Mouse (Mus musculus): Measurements from ENCODE around the gene Sorbs2.

Gene Sorbs2

GRCm38 (mm10) chr8:45677854-45678241 is 170.3 kb downstream of the Sorbs2 start:
- no peak for DNase-seq (ENCODE audit: low read depth, low spot score)

- DNase-seq (ENCODE audit: low read depth, low spot score), result no peak
Measured at GRCm38 (mm10) chr8:45681171-45681570, 173.6 kb downstream of the Sorbs2 start.

DNA sequence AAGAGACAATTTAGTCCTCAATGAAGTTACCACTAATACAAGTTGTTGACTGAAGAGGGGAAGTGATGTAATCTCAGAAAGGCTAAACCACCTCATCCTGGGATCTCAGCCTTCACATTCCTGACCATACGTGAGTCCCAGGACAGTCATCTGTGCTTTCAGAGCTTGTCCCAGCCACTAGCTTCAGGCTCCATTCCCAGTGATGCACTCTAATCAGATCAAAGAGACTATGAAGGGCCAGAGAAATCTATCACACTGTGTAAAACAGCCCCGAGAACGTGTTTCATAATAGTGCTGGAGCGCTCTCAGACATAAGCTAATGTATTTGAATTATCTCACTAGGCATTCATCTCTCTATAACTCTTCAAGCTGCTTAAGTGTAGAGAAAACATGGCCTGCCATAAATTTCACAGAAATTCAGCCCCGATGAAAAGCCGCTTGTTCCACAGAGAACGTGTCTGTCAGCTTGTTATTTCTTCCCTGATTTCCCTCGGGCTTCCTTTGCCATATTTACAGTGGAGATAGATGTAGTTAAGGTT is 175.3 kb downstream of the Sorbs2 start:
- DNase-seq (ENCODE audit: low read depth, low spot score), result peak; percentile 5

GRCm38 (mm10) chr8:45687942-45688695 is 180.5 kb downstream of the Sorbs2 start:
- no peak for DNase-seq (ENCODE audit: low read depth, low spot score)

DNA sequence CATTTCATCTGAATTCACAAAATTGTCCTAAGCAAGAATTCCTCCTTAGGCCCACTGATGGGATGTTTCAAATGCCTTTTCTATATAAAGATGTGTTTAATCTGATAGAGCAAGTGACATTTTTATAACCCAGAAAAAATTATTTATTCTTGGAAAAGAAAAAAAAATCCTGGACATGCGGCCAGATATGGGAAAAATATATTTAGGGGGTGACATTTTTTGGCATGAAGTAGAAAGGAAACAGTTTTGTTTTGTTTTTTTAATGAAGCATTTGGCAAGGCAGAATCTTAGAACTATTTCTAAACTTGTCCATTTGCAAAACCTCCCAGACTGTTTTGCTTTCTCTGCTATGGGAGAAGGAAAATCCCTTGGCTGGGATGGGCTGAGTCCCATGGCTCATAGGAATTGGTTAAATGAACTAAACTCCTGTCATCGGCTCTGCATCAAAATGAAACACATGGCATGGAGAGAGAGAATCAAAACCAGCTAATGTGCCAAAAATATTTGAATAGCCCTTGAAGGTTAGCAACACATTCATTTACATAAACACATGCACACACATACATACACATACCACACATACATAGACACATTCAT is 182.1 kb downstream of the Sorbs2 start:
- peak; percentile 48 for DNase-seq (ENCODE audit: low read depth, low spot score)

DNA sequence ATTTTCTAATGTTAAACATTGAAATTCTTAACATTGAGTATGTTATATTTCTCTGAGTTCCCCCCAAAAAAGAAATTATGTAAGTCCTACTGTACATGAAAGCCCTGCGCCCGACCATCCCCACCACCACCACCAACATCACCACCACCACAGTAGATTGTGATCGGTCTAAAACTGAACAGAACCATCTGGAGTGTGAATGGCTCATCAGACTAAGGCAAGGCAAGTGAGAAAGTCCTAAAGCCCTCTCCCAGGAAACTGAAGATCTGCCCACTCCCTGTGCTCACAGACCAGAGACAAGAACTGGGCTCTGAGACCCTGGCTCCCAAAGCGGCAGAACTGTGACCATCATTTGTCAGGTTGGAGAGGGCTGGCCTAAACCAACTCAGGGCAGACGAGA is 192.5 kb downstream of the Sorbs2 start:
- DNase-seq (ENCODE audit: low read depth, low spot score), result no peak

- DNase-seq (ENCODE audit: low read depth, low spot score), result peak; percentile 42
Measured at GRCm38 (mm10) chr8:45703700-45704101, 196.1 kb downstream of the Sorbs2 start.

GRCm38 (mm10) chr8:45709098-45709497 is 201.5 kb downstream of the Sorbs2 start:
- no peak for DNase-seq (ENCODE audit: low read depth, low spot score)

DNA sequence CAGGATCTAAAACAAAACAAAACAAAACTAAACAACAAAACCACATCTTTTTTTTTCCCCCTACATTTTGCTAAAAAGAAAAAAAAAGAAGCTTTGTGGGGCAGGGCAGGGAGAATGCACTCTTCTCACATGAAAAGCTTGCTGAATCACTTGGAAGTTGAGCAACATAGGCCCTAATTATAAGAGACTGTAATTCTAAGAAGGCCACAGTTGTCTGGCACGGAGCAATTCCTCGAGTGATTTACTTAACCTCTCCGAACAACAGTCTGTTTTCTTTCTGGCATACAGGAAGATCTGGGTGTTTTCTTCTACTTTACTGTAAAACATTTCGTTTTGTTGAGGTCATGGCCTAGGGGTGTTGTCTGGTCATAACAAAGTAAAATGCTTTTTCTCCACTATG is 202.1 kb downstream of the Sorbs2 start:
- peak; percentile 14 for DNase-seq (ENCODE audit: low read depth, low spot score)

DNA sequence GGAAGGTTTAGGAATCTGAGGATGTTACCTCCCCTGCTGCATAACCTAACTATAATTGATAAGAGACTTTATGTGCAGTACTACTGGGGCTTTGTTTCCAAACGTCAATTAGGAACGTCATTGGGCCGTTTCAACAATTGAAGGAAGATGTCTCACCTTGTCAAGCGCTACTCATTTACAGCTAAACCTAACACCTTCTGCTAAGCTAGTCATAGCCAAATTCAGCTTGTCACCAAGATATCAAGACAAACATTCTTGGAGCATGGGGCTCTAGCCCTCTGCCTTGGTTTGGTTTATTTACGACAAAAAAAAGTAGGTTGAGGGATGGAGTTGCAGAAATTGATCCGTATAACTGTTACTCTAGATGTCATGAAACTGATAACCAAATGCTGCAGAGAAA is 205.0 kb downstream of the Sorbs2 start:
- DNase-seq (ENCODE audit: low read depth, low spot score), result no peak

- DNase-seq (ENCODE audit: low read depth, low spot score), result no peak
Measured at GRCm38 (mm10) chr8:45714806-45715205, 207.2 kb downstream of the Sorbs2 start.

- DNase-seq (ENCODE audit: low read depth, low spot score), result no peak
Measured at GRCm38 (mm10) chr8:45715330-45716027, 207.9 kb downstream of the Sorbs2 start.

GRCm38 (mm10) chr8:45719776-45720175 is 212.2 kb downstream of the Sorbs2 start:
- DNase-seq (ENCODE audit: low read depth, low spot score), result peak; percentile 72

GRCm38 (mm10) chr8:45724204-45724603 is 216.6 kb downstream of the Sorbs2 start:
- no peak for DNase-seq (ENCODE audit: low read depth, low spot score)

DNA sequence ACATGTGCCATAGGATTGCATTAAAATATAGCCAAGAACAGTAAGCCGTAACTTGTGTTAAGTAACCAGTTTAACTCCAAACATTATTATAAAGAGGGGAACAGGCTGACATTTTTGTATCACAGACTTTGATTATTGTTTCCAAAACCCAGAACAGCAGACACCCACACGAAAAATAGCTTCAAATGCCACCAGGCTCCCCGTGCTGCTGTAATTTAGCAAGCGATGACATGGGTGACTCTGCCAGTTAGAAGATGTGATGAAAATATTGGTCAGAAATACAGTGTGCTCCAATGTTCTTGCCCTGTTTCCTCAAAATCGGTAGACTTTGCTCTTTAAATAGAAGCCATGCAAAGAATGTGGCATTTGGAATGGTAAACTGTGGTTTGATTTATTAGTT is 217.7 kb downstream of the Sorbs2 start:
- peak; percentile 20 for DNase-seq (ENCODE audit: low read depth, low spot score)

DNA sequence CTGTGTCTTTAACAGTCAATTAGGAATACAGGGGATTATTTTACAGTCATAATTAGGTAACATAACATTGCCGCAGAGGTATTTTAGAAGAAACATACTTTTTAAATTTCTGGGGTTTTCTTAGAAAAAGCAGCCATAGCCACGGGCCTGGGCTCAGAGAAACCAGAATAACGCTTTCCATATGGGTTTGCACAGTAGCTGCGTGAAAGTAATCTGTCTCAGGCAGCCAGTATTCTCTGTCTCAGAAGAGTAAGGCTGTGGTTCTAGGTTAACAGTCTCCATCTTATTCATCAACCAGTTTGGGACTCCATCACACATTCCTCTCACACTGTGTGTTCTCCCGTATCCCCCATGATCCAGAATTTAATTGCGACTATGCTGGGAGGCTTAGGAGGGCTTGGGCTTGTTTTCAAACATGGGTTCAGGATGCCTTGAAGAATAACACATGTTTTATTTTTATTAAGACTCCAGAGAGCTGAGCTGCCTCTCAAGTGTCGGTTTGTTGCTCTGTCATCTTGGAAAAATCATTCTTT is 222.3 kb downstream of the Sorbs2 start:
- no peak for DNase-seq (ENCODE audit: low read depth, low spot score)

GRCm38 (mm10) chr8:45730795-45731194 is 223.2 kb downstream of the Sorbs2 start:
- no peak for DNase-seq (ENCODE audit: low read depth, low spot score)

- DNase-seq (ENCODE audit: low read depth, low spot score), result no peak
Measured at GRCm38 (mm10) chr8:45734071-45734470, 226.5 kb downstream of the Sorbs2 start.

DNA sequence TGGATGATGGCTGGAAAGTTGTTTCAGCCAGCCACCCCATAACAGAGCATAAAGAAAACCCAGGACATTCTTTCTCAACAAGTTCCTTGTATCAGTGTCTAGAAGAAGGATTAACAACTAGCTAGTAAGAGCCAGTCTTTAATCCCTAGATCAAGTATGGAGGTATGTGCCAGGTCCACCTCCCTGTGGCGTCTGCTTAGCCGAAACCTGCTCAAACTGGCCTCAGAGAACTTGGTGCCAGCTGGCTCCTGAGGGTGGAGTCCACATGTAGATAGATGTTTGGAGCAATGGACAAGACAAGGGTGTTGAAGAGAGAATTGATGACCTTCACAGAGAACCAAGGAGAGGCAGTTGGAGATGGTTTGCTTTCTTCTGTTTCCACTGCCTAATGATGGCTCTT is 229.7 kb downstream of the Sorbs2 start:
- no peak for DNase-seq (ENCODE audit: low read depth, low spot score)

- DNase-seq (ENCODE audit: low read depth, low spot score), result no peak
Measured at GRCm38 (mm10) chr8:45743326-45743725, 235.7 kb downstream of the Sorbs2 start.

DNA sequence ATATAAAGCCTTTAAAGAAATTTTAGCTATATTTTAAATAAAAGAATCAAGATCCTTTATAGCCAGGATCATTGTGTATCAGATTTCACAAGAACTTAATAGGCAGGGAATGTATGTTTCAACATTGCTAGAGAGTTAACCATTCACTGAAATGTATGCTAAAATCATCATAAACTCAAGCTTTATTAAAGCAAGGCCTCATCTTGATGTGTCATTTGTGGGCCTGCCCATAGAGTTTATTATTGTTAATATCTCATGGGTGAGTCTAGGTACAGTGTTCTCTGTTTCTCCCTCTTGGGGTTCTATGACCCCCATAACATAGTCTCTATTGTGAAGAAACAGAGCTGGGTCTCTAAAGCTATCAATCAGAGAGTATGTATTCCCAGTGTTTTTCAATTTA is 236.2 kb downstream of the Sorbs2 start:
- no peak for DNase-seq (ENCODE audit: low read depth, low spot score)

Data from 3T3-L1 (cell line).